Mouse (Mus musculus): ENCODE data around the gene Nos1.
"Not testable (repeated sequence)": the region's sequence is repeated elsewhere in the genome, so short reads cannot be mapped to it uniquely, and the experiment has no call there.

The Nos1 gene

DNA sequence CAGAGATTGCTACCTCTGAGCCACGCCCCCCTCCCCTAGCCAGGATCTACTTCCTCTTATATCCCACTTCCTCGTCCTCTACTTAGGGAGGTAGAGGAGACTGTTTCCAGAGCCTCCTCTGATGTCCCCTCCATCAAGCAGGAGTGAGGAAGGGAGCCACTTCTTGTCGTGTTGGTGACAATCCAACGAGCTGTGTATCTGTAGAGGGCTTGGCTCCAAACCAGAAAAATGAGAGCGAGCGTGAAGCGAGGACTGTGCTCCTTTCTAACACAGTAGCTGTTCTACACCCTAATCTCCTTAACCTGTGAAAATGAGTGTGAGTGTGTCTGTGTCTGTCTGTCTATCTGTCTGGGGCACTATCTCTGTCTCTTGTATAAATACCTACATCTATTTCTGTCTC, 58.7 kb downstream of the Nos1 start:
- no peak for DNase-seq (ENCODE audit: low spot score)

DNA sequence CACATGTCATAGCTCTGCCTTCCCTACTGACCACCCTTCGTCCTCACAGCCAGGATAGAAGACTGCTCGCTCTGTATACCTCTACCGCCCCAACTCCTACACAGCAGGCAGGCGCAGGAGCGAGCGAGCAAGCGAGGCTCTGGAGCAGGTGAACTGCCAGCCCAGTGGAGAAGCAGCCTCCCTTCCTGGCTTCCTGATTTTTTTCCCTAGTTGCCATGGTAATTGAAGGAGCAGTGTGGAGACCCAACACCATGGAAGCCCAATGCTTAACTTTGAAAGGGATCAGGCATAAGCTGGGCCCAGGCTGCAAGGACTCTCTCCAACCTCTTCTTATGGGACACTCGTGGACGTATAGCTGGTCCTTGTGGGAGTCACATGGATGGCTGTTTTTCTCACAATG, 59.4 kb downstream of the Nos1 start:
- peak; percentile 68 for DNase-seq (ENCODE audit: low spot score)

DNA sequence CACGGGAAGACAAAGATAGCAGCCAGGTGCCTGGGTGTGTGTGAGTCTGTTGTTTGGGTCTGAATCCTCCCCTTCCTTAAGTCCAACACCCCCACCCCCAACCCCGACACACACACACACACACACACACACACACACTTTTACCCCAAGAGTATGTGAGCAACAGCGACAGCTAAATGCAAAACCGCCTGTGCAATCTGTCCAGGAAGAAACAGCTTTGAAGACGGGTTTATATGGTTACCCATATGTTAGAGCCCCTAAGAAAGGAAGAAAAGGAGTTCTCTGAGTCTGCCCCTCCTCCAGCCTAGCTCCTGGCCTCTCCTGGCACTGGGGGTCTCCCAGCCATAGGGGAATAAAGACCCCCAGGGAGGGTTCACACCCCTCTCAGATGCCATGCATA, 60.2 kb downstream of the Nos1 start:
- DNase-seq (ENCODE audit: low spot score): no peak

DNA sequence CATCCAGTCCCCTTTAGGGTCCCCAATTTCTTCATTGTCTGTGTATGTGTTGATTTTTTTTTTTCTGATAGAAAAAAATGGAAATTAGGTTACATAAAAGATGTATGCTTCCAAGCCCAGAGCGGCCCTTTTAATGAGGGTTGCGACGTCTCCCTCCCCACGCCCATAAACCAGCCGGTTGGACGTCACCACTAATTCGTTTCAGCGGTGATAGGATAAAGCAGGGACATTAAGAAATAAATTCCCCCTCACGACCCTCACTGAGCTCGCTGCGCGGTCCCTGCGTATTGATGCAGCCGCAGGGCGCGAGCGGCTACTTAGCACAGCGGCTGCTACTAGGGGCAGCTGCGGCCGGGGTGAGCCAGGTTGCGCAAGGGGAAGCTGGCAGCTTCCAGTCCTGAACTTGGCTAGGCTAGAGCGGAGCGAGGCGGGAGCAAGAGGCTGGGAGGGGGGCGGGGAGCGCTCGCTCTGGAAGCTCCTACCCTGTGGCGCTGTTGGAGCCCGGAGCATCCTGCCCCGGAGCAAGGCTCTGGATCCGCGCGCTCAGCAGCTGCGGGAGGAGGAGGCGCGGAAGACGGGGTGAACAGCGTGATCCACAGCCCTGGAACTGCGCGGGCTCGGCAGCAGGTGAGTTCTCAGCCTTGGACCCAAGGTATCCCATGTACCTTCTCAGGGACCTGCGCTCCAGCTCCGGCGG, 61.0 kb downstream of the Nos1 start:
- DNase-seq (ENCODE audit: low spot score): peak; percentile 73

DNA sequence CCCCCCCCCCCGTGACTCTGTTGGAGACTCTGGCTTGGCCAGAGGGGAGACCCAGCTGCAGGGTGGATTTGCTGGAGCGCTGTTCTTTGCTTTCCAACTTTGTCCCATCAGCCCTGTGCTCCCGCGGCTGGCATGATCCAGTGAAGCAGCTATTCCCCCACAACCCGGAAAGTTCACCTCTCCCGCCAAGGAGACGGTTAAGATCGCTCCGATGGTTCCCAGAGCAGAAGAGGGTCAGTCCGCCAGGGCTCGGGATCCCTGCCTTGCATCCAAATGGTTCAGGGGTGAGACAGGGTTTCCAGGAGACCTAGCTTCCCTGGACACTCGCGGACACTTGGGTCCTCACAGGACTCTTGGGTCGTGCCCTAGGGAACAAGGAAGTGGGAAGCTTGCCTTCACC, 61.9 kb downstream of the Nos1 start:
- no peak for DNase-seq (ENCODE audit: low spot score)

DNA sequence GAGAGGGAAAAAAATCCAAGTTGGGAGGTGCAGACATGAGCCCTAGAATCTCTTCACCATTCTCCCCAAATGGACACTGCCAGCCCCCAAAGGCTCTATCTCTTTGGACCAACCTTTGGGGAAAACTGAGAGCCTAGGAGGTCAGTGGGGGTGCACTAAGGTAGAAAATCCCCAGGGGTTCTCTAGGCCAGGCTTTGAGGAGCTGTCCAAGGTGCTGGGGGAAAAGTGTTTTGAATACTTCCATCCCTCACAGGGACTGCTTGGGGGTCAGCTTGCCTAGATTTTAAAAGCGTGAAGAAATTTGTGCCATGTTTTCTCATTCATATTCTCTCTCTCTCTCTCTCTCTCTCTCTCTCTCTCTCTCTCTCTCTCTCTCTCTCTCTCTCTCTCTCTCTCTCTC, 63.8 kb downstream of the Nos1 start:
- no peak for DNase-seq (ENCODE audit: low spot score)

DNA sequence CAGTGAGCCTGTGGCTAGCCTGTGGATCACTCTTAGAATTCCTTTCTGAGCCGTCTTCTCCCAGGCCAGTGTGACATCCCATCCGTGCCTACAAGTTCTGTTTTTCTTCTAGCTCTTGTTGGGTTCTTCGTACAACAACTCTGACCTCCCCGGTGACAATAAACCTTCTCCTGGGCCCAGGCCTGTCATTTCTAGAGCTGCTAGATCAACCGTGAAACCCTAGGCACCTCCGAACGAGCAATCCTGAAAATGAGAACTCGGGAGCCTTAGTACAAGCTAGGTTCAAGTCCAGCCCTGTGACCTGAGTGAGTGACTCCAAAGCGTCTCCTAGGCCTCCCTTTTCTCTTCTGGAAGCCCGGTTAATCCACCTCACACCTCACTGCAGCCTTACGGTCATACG, 69.6 kb downstream of the Nos1 start:
- DNase-seq (ENCODE audit: low spot score): no peak

DNA sequence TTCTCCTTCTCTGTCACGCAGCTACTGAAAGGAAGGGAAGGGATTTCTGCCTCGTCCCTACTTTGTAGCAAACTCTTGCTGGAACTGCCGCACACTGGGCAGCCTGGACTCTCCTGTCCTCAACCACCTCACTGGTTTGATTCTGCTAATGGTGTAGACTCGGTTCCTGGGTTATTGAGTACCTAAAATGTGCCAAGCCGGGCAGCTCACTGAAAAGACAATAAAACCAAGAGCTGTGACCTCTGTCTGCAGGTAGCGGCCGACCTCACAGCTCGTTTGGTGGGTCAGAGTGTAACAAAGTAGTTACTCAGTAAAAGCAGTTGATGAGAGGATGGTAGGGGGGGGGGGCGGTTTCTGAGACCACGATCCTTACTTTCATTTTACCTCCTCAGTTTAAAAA, 72.9 kb downstream of the Nos1 start:
- DNase-seq (ENCODE audit: low spot score): no peak

DNA sequence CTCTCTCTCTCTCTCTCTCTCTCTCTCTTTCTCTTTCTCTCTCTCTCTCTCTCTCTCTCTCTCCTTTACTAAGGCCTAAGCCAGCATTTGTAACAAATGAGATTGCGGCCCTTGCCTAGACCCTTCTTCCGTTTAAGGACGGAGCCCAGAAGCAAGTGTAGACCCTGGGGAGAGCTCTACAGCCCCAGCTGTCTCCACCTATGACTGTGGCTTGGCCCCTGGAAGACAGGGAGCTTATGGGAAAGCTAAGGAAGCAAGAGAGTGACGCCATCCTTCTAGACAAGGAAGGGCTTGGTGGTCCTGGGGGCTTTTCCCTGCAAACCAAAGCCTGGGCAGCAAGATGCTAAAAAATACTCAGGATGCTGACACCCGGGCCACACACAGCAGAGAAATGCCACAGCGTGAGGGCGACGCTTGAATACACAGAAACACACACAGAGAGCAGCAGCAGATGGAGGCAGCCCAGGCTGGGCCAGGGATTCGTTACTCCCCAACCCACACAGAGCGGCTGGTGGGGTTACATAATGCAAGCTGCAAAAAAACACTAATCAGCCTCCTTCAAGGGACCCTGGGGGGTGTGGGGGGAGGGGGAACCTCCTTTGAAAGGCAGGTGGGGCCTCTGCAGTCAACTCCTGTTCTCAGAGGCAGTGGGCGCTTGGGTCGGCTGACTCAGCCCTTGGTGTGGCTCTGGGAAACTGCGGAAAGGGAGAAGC, 83.9 kb downstream of the Nos1 start:
- DNase-seq (ENCODE audit: low spot score): no peak

DNA sequence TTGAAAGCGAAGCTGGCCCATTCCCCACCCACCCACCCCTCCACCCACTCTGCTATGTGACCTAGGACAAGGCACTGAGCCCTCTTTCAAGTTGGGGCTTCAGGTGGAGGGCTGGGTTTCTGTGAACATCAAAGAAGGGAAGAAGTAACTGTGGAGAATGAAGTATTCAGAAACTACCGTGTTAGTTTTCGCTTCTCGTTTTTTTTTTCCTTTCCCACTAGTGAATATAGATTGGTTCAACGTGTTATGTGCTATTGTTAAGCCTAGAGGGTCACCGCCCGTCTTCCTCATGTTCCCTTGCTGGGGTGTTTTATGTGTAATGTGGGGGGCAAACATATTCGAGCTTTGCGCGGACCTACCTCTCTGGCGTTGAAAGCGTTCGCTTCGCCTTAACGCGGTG, 85.0 kb downstream of the Nos1 start:
- DNase-seq (ENCODE audit: low spot score): no peak

DNA sequence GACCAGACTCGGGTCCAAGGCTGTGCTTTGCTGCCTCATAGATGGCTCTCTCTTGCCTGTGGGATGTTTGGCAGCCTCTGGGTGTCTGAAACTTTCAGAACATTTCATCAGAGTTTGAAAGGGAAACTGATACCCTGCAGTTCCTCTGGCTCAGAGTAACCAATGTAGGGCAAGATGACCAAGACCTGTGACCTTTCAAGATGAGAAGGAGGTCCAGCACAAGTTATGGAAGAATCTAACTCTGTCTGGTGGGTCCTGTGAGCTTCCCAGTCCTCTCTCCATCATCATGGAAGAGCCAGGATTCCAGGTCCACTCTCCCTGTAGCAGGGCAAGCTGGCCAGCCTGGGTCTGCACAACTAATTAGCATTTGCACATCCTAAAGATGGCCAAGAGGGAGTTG, 90.8 kb downstream of the Nos1 start:
- no peak for DNase-seq (ENCODE audit: low spot score)

DNA sequence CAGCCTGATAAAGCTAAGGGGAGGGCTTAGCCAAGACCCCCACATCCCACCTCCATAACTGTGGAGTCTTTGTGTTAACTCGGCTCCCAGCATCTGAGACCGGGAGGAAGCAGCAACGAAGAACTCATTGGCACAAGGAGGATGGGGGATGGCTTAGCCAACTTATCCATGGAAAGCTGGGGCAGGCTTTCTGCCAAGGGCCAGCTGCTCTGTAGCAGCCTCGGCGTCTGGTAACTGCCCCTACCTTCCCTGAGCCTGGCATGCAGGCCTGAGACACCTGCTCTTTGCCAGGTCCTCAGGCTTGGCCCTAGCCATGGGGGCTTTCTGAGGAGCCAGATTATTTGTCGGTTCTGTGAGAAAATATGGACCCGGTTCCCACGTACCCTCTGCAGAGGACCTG, 93.0 kb downstream of the Nos1 start:
- DNase-seq (ENCODE audit: low spot score): peak; percentile 48

DNA sequence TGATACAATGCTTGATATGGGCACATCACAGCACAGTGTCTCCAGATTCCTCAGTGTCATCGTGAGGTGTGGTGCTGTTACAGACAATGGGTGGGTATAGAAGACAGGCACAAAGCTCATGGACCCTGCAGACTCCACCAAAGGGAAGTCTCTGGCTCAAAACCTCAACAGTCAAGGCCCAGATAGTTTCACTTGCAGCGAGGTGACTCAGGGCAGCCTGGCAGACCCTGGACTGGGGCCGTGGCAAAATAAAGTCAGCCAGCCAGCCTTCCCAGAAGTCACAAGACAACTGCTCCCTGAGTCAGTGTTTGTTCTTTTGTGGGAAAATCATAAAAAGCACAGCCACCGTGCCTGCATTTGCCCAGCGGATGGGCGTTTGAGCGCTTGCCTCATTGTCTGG, 93.4 kb downstream of the Nos1 start:
- DNase-seq (ENCODE audit: low spot score): no peak

DNA sequence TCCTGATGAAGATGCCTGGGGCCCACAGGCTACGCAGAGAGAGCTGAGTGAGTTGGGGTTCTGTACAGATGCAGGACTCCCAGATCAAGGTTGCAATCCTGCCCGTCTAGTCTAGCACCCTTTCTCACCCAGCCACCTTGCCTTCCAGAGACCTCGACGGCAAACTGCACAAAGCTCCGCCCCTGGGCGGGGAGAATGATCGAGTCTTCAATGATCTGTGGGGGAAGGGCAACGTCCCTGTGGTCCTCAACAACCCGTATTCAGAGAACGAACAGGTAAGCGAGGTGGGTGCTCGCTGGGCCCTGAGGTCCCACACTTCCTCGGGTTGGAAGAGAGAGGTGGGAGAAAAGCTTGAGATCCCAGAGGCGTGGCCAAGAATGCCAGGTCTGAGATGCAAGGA, 98.3 kb downstream of the Nos1 start:
- no peak for DNase-seq (ENCODE audit: low spot score)

DNA sequence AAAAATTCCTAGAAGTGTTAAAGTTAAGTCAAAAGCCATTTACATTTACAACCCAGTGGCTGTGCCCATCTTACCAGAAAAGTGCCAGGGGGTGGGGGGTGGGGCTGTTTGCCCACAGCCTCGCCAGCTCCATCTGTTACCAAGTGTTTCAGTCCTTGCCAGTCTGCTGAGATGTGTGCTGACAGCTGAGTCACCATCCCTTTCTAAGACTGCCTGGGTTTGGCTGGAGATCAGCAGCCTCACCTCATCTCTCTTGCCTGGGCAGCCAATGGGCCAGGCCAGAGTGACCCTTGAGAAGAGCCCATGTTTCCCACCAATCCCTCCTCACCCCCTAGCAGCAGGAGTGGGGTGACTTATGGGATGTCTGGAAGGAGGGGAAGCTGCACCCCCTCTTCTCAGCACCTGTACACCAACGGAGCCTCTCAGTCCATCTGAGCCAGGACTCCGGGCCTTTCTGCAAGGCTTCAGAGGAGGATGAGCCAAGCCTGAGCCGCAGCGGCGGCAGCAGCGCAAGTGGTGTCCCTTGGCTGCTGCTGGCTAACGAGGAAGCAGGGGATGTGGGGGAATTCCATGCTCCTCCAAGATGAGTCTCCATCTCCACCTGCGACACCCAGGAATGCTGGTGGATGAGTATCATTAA, 100.2 kb downstream of the Nos1 start:
- DNase-seq (ENCODE audit: low spot score): peak; percentile 30

DNA sequence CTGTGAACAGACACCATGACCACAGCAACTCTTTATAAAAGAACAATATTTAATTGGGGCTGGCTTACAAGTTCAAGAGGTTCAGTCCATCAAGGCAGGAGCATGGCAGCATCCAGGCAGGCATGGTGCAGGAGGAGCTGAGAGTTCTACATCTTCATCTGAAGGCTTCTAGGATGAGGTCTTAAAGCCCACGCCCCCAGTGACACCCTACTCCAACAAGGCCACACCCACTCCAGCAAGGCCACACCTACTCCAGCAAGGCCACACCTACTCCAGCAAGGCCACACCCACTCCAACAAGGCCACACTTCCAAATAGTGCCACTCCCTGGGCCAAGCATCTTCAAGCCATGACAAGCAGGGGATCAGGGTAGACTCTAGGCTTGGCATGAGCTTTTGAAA, 101.6 kb downstream of the Nos1 start:
- not testable (repeated sequence) for DNase-seq (ENCODE audit: low spot score)

DNA sequence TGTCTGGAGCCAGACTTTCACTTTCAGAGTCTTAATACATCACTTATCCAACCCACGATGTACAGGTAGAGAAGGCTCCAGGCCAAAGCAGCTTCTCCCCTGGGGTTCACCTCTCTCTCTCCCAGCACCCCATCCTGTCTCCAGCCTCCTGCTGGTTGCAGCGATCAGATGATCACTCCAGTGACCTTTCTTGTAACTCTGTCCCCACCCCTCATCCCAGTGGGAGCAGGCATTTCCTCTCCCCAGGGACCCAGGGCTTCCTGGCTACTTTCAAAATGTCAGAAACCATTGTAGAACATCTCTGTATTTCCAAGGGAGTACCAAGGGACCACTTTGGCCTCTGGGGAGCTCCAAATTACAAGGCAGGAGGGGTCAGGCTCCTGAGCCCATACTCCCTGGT, 104.2 kb downstream of the Nos1 start:
- no peak for DNase-seq (ENCODE audit: low spot score)

DNA sequence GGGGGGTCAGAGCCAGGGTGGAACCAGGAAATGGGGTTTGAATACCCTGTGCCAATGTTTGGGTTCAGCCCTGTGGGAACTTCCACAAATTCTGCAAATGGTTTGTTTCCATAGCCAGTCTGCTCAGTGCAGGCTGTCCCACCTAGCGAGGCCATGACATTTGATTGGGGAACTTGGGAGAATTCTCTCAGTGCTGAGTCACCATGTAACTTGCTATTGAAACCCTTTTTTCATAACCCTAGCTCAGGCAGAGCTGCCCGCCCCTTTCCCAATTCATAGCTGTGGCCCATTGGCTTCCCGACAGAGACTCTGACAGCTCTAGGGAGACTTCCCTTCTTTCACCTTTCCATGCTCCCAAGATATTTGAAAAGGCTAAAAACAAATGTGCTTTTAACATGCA, 107.3 kb downstream of the Nos1 start:
- no peak for DNase-seq (ENCODE audit: low spot score)

DNA sequence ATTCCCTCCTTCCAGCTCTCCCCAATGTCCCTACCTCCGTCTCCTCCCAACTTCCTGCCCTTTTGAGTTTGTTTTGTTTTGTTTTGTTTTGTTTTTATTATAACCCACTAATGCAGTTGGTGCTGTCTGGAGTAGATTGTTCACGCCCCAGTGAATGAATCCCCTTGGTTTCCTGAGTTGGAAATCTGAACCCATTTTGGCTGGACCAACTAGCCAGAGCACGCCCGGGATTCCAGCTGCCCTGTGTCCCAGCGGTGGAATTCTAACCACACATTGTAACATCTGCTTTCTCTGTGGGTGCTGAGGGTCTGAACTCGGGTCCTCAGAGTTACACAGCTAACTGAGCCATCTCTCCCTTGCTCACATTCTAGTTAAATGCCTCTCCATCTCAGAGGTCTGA, 108.1 kb downstream of the Nos1 start:
- no peak for DNase-seq (ENCODE audit: low spot score)

DNA sequence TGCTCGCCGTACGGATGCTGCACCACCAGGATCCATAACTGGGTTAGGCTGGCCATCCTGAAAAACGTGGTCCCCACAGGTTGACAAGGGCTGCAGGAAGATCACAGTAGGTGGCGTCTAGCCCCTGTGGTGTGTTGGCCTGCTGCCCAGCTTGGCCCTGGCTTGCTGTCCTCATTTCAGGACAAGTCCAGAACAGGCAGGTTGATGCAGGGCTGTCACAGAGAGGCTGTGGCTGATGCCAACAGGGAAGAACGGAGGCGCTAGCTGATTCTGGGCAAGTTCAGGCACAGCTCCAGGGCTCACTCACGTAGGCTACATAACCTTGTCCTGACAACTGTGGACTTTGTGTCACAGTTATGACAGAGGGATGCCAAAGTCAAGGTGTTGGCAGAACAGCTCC, 108.7 kb downstream of the Nos1 start:
- DNase-seq (ENCODE audit: low spot score): peak; percentile 56

DNA sequence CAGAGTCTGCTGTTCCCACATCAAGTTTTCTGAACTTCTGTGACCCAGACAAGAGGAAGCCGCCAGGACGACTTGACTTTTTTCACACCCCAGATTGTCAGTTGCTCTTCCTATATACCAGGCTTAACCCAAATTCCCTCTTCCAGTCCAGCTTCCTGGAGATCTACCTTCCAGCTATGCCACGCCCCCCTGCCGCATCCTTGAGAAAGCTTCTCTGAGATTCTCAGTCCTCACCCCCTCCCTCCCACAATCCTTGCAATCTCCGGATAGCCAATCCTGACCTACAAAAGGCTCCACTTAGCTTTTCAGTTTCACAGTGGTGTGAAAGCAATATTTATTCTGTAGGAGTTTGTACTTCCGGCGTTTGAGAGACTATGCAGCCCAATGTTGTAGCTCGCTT, 110.0 kb downstream of the Nos1 start:
- DNase-seq (ENCODE audit: low spot score): no peak

DNA sequence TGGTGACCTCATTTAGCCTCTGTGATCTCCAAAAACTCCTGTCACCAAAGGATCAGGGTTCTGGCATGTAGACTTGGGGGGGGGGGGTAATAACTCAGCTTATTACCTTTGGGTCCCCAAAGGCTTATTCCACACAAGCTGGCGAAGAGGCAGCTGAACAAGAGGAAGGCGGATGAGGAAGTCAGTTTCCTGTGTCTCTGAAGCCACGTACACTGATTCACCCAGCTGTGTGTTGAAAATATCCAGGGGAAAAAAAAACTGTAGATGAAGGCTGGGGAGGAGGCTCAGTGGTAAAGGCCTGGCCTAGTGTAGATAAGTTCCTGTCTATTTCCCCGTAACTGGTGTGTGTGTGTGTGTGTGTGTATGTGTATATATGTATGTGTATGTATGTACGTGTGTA, 110.7 kb downstream of the Nos1 start:
- no peak for DNase-seq (ENCODE audit: low spot score)

DNA sequence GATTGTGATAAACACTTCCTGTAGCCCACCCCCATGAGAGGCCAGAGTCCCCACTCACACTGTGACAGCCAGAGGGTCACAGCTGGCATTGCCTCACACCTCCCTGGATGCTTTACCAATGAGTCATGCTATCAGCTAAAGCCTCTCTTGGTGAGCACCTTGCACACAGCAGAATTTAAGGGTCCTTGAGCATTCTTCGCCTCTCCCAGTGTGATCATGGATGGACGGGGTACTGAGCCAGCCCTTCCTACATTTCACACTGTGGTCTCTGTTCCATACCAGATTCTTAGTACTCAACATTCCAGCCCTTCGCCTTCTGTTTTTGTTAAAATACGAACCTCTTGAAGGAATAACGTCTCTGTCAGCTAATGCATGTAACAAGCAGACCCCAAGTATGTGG, 113.2 kb downstream of the Nos1 start:
- DNase-seq (ENCODE audit: low spot score): no peak

All from MN1 (cell line).